Mouse (Mus musculus) Muller cell, postnatal 12 days (primary cell): Measurements from ENCODE around the gene Snx32.
"Not testable (repeated sequence)": the region's sequence is repeated elsewhere in the genome, so short reads cannot be mapped to it uniquely, and the experiment has no call there.

Experiments
- DNase-seq: peaks from one replicate; pipeline ENCODE4 v3.0.0-alpha.2; 2015; ENCODE audit errors: inconsistent ontology term

The Snx32 gene

GRCm38 (mm10) chr19:5512091-5513004 is 2.0 kb upstream of the Snx32 start:
- no peak for DNase-seq

GRCm38 (mm10) chr19:5511074-5511632 is 815 bp upstream of the Snx32 start:
- peak; percentile 22 for DNase-seq

- DNase-seq, result no peak
Observed at GRCm38 (mm10) chr19:5503687-5504086, 6.7 kb downstream of the Snx32 start, which contains the start of gene 1700020D05Rik. TSS of gene 1700020D05Rik (minus strand) at chr19:5503787.

GRCm38 (mm10) chr19:5500330-5500875 is 9.9 kb downstream of the Snx32 start:
- DNase-seq, result no peak

DNA sequence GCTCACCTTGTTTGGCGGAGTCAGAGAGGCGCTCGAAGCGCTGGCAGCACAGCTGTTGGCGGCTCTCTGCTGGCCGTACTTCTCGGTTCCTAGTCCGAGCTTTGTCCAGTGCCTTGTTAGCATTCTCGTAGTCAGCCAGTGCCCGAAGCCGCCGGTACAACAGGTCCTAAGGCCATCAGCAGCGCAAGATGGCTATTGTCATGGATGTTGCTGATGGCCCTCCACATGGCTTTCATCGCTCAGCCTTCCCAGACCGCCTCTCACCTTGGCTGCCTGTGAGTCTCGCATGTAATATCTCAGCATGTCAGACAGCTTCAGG is 14.3 kb downstream of the Snx32 start:
- no peak for DNase-seq

- DNase-seq, result no peak
Observed at GRCm38 (mm10) chr19:5495353-5496051, 14.8 kb downstream of the Snx32 start.

GRCm38 (mm10) chr19:5494314-5494713 is 16.0 kb downstream of the Snx32 start:
- DNase-seq, result no peak

- not testable (repeated sequence) for DNase-seq
Observed at GRCm38 (mm10) chr19:5493301-5493721, 17.0 kb downstream of the Snx32 start.

DNA sequence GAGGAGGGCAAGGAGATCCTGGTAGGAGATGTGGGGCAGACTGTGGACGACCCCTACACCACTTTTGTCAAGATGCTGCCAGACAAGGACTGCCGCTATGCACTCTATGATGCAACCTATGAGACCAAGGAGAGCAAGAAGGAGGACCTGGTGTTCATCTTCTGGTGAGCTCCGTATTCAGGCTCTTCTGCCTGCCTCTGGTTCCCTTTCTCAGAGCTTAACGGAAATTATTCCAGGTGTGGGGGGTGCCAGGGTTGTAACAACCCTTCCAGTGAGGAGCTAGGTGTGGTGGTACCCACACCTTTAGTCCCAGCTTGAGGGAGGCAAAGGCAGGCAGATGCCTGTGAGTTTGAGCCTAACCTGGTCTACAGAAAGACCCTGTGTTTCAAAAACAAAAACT is 17.7 kb downstream of the Snx32 start:
- no peak for DNase-seq

- DNase-seq, result peak; percentile 85
Observed at GRCm38 (mm10) chr19:5490898-5491708, 19.2 kb downstream of the Snx32 start.

DNA sequence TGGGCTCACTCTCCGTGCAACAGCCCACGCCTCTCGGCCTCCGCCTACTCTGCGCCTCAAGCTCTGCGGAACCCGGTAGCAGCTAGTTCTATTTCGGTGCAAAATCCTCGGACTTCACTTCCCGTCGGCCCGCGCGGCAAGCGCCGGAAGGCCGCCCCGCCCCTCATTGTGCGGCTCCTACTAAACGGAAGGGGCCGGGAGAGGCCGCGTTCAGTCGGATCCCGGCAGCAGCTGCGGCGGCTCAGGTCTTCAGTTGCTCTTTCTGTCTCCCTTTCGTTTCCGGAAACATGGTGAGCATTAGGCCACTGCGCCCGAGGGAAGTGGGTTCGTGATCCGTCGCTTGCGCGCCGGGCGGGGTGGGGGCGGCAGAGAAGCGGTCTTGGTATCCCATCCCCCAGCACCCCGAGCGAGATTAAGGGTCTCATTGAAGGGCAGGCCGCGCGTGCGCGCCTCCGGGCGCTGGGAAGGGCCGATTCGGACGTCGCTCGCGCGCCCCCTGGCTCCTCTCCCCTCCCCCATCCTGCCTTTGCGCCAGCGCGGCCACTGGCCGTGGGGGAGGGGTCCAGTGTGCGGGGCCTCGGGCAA is 19.9 kb downstream of the Snx32 start, which contains the start of gene Cfl1:
Gene Cfl1 (plus strand): TSS at position 143 of the 585 bp plus-strand sequence.
- peak; percentile 98 for DNase-seq

- not testable (repeated sequence) for DNase-seq
Observed at GRCm38 (mm10) chr19:5489721-5490120, 20.6 kb downstream of the Snx32 start.

- peak; percentile 99 for DNase-seq
Observed at GRCm38 (mm10) chr19:5488878-5489571, 21.3 kb downstream of the Snx32 start.

- DNase-seq, result peak; percentile 99
Observed at GRCm38 (mm10) chr19:5487768-5488550, 22.4 kb downstream of the Snx32 start, which contains the start of gene Mus81. TSS of gene Mus81 (minus strand) at chr19:5488402.

- no peak for DNase-seq
Observed at GRCm38 (mm10) chr19:5486771-5487170, 23.6 kb downstream of the Snx32 start.

DNA sequence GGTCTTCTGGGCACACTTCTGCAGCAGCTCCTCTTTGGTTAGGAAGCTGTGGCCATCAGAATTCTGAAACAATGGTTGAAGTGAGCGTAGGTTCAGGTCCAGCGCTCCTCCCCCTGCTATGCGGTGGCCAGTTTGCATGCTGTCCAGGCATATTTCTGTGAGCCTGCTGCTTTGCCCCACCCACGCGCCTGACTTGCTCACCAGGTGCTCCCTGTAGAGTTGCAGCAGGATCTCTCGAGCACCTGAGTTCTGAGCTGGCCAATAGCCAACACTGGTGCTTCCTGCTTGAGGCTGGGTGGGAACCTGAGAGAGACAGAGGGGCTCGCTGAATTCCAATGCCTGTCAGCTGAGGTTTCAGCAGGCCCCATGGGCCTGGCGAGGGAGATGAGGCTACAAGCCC is 24.1 kb downstream of the Snx32 start:
- no peak for DNase-seq

GRCm38 (mm10) chr19:5485821-5486220 is 24.5 kb downstream of the Snx32 start:
- no peak for DNase-seq

- DNase-seq, result no peak
Observed at GRCm38 (mm10) chr19:5485371-5485770, 25.0 kb downstream of the Snx32 start.

- no peak for DNase-seq
Observed at GRCm38 (mm10) chr19:5484496-5484895, 25.8 kb downstream of the Snx32 start.
